Comparison of ENCODE assay signal across 13 mouse cellular contexts in genomic region chr1:165230691-165231090, GRCm38 (mm10). TPM values are rescaled to one million over a fixed set of nuclear protein-coding genes. Genes with fewer than 3 reads are reported as not detected.
DNase-seq lines count a peak whose midpoint lies in the region; TF ChIP-seq lines count a peak whose summit lies in the region.
"Had no signal": no experiment of that assay in that cellular context is flagged by ENCODE, and none has a peak within 500 bp of the region (broad histone marks: within the 10 kb centered on the region; RNA-seq: fewer than 3 reads in every experiment).

No protein-coding gene starts in this region.

- peak; percentile 58 for TF ChIP-seq CTCF in layer of hippocampus, adult 2 months (conservative IDR thresholded peaks at IDR 0.05)

- 93% methylated on average over 4 of the region's 4 CpGs for WGBS in heart, embryonic 10.5 days

- peaks cover 9% of the 10 kb centered on the region for H3K36me3 ChIP-seq in heart, embryonic 10.5 days

- H3K4me1 ChIP-seq in heart, embryonic 10.5 days, result peaks cover 15% of the 10 kb centered on the region

- DNase-seq in layer of hippocampus, adult 2 months (ENCODE audit: low spot score in 2 of 2), result no peak
- no peak for DNase-seq in layer of hippocampus, adult 9-10 months (ENCODE audit: low spot score)
- DNase-seq in thymus, postnatal 4 days, result peak; percentile 20
- DNase-seq in thymus, postnatal 0 days (ENCODE audit: low spot score), result no peak
- DNase-seq in R1 (ENCODE audit: low read depth, low spot score), result peak; percentile 31
- no peak for DNase-seq in heart, embryonic 10.5 days (ENCODE audit: low spot score)
- DNase-seq in right cerebral cortex, adult 18-20 months, result no peak
- DNase-seq: adrenal gland, postnatal 14 days; cerebellum, postnatal 14 days had no signal

- no peaks in the 10 kb centered on the region for H3K9me3 ChIP-seq in heart, embryonic 10.5 days
- H3K9me3 ChIP-seq: embryonic facial prominence, embryonic 13.5 days; hindbrain, embryonic 15.5 days; limb, embryonic 12.5 days; midbrain, embryonic 13.5 days had no signal

- H3K27me3 ChIP-seq in heart, embryonic 10.5 days (ENCODE audit: insufficient read depth, poor library complexity, severe bottlenecking), result no peaks in the 10 kb centered on the region
- H3K27me3 ChIP-seq: embryonic facial prominence, embryonic 13.5 days; hindbrain, embryonic 15.5 days; limb, embryonic 12.5 days; midbrain, embryonic 13.5 days had no signal

- H3K27ac ChIP-seq in layer of hippocampus, adult 2 months, result no peak overlapping the region
- H3K27ac ChIP-seq in heart, embryonic 10.5 days, result no peak overlapping the region
- H3K27ac ChIP-seq: embryonic facial prominence, embryonic 13.5 days; hindbrain, embryonic 15.5 days; limb, embryonic 12.5 days; midbrain, embryonic 13.5 days had no signal

- H3K4me3 ChIP-seq in layer of hippocampus, adult 2 months, result no peak overlapping the region
- H3K4me3 ChIP-seq in heart, embryonic 10.5 days, result no peak overlapping the region
- H3K4me3 ChIP-seq: embryonic facial prominence, embryonic 13.5 days; hindbrain, embryonic 15.5 days; limb, embryonic 12.5 days; midbrain, embryonic 13.5 days had no signal

RNA-seq across cellular contexts. Expression of gene Tiprl, which starts 6.1 kb away (rescaled TPM):
- total RNA-seq in layer of hippocampus, adult 2 months (2021), result 10 to 100 TPM; 65.2 to 67.7 TPM
- polyA plus RNA-seq in thymus, postnatal 0 days (2015; fragmentation: Nextera tagmentation; extraction: Ambion mirVana), result 104 and 113 TPM in 2 replicates
- 87.9 and 92.0 TPM in 2 replicates for polyA plus RNA-seq in heart, embryonic 10.5 days (2016; fragmentation: Nextera tagmentation; extraction: Ambion mirVana)

RNA-seq across cellular contexts. Expression of gene Sft2d2, which starts 36.5 kb away (rescaled TPM):
- total RNA-seq in layer of hippocampus, adult 2 months (2021), result 10 to 100 TPM; 13.4 to 13.7 TPM
- 21.6 and 22.8 TPM in 2 replicates for polyA plus RNA-seq in thymus, postnatal 0 days (2015; fragmentation: Nextera tagmentation; extraction: Ambion mirVana)
- polyA plus RNA-seq in heart, embryonic 10.5 days (2016; fragmentation: Nextera tagmentation; extraction: Ambion mirVana), result 18.8 and 23.6 TPM in 2 replicates

Comparison
In these comparisons a context has a peak if more than half of its experiments do, and no peak if none do; other contexts are left out.
1. DNase-seq: peak in thymus, postnatal 4 days (single experiment) and R1 (single experiment); none in layer of hippocampus, adult 2 months (0 of 2), layer of hippocampus, adult 9-10 months (single experiment), thymus, postnatal 0 days (single experiment), heart, embryonic 10.5 days (single experiment) and right cerebral cortex, adult 18-20 months (single experiment).